Mouse (Mus musculus) kidney, embryonic 14.5 days (tissue): Measurements from ENCODE around the gene Pigo. TPM values are rescaled to one million over a fixed set of nuclear protein-coding genes. Genes with fewer than 3 reads are reported as not detected.

Experiments used
- ATAC-seq: fragments of 200-750 bp; cut with Nextera tagmentation; 2 replicates; pipeline ENCODE4 v1.8.0; 2017; ENCODE audit warnings: moderate number of reproducible peaks, mild to moderate bottlenecking, moderate TSS enrichment, moderate library complexity; ENCODE audit not compliant: low FRiP score, low TSS enrichment
- H3K27ac ChIP-seq: fragments of 300-500 bp; sonication (generic); 2 replicates; pipeline ENCODE4 v1.5.1; 2014; ENCODE audit warnings: low read depth, mild to moderate bottlenecking, low read length, moderate library complexity, mixed read lengths
- H3K27me3 ChIP-seq: fragments of 300-500 bp; sonication (generic); 2 replicates; pipeline ENCODE4 v1.6.1; 2014; ENCODE audit warnings: mild to moderate bottlenecking, low read length; ENCODE audit not compliant: control insufficient read depth, insufficient read depth
- H3K36me3 ChIP-seq: fragments of 300-500 bp; sonication (generic); 2 replicates; pipeline ENCODE4 v1.6.1; 2014; ENCODE audit warnings: low read length, mixed read lengths; ENCODE audit not compliant: control insufficient read depth, insufficient read depth
- H3K4me1 ChIP-seq: fragments of 300-500 bp; sonication (generic); 2 replicates; pipeline ENCODE4 v1.6.1; 2014; ENCODE audit warnings: low read length, mixed read lengths; ENCODE audit not compliant: control insufficient read depth, insufficient read depth
- H3K4me2 ChIP-seq: fragments of 300-500 bp; sonication (generic); replicated peaks from 2 replicates; pipeline ENCODE4 v1.6.1; 2014; ENCODE audit warnings: low read depth, mild to moderate bottlenecking, low read length
- H3K4me3 ChIP-seq: fragments of 300-500 bp; sonication (generic); 2 replicates; pipeline ENCODE4 v1.5.1; 2014; ENCODE audit warnings: mild to moderate bottlenecking, low read length
- H3K9ac ChIP-seq: fragments of 300-500 bp; sonication (generic); 2 replicates; pipeline ENCODE4 v1.6.1; 2014; ENCODE audit warnings: low read depth, mild to moderate bottlenecking, low read length, moderate library complexity
- H3K9me3 ChIP-seq: fragments of 300-500 bp; sonication (generic); 2 replicates; pipeline ENCODE4 v1.6.1; 2016; ENCODE audit warnings: low read length; ENCODE audit not compliant: control insufficient read depth
- WGBS: fragments of 180-500 bp; shearing (Covaris S2); extraction: QIAGEN DNeasy Blood & Tissue Kit; methylation state at CpG from one replicate; pipeline ENCODE4 v1.1.7; 2014; 5-methylcytosine and 5-hydroxymethylcytosine counted together
- polyA plus RNA-seq: library from polyadenylated mRNA; unstranded; fragments of >200 nt; fragmentation: Nextera tagmentation; extraction: Ambion mirVana; gene quantifications from 2 replicates; pipeline ENCODE4 v1.2.1, GENCODE M21; 2014

Pigo gene
- polyA plus RNA-seq, 1 experiment from 2014 or later: 21.0 TPM

DNA sequence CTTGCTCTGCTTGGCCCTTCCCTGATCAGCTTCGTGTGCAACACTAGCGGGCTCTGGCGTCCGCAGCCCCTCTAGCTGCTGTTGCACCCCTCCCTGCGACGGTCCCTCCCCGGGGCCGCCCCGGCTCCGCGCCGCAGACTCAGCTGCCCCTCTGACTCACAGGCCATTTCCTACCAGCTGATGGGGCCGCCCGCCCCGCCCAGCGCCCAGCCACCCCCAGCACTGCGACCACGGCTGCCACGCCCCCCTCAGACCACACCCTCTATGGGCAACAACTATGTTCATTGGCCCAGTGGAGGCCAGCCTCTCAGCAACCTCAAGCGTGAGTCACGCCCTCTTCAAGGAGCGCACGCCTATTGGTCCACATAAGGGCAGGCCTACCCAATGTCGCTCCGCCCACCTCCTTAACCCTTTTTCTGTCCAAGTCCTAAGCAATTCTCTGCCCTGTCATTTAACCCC is 14.5 kb upstream of the Pigo start:
- Histone ChIP-seq H3K9me3 (no peaks in the 10 kb centered on the region), H3K27ac (peak overlapping the region; percentile 55), H3K27me3 (no peaks in the 10 kb centered on the region), H3K36me3 (peaks cover 6% of the 10 kb centered on the region; the same call in 1 of the 2 replicates), H3K4me3 (peak overlapping the region; percentile 69), H3K9ac (peak overlapping the region; percentile 74), H3K4me2 (peak overlapping the region; percentile 80), H3K4me1 (peaks cover 22% of the 10 kb centered on the region)
- WGBS: 1% methylated on average over 23 of the region's 25 CpGs
- ATAC-seq: peak; percentile 97

DNA sequence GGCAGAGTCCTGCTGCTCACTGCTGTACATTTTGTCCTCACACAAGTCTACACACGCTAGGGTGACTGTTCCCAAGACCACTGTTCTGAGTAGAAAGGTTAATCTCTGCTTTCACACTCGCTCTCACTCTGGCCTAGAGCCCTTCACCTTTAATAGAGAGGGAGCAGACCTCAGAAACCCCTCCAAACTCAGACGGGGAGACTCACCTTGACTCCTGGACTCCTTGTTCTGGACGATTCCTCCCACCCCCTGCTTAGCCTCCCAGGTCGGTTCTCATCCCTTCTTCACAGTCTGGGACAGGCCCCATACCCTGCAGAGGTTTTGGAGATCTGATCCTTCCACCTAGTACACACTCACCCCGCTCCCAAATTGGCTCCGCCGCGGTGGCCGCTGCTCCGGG is 14.0 kb upstream of the Pigo start:
- H3K4me1 ChIP-seq: peaks cover 16% of the 10 kb centered on the region
- no peak for ATAC-seq
- H3K4me2 ChIP-seq: peak overlapping the region; percentile 80
- H3K27me3 ChIP-seq: no peaks in the 10 kb centered on the region
- H3K27ac ChIP-seq: peak overlapping the region; percentile 55
- peaks cover 7% of the 10 kb centered on the region; the same call in 1 of the 2 replicates for H3K36me3 ChIP-seq
- peak overlapping the region; percentile 74 for H3K9ac ChIP-seq
- 0% methylated on average over 11 of the region's 11 CpGs for WGBS
- no peaks in the 10 kb centered on the region for H3K9me3 ChIP-seq
- peak overlapping the region; percentile 69 for H3K4me3 ChIP-seq

DNA sequence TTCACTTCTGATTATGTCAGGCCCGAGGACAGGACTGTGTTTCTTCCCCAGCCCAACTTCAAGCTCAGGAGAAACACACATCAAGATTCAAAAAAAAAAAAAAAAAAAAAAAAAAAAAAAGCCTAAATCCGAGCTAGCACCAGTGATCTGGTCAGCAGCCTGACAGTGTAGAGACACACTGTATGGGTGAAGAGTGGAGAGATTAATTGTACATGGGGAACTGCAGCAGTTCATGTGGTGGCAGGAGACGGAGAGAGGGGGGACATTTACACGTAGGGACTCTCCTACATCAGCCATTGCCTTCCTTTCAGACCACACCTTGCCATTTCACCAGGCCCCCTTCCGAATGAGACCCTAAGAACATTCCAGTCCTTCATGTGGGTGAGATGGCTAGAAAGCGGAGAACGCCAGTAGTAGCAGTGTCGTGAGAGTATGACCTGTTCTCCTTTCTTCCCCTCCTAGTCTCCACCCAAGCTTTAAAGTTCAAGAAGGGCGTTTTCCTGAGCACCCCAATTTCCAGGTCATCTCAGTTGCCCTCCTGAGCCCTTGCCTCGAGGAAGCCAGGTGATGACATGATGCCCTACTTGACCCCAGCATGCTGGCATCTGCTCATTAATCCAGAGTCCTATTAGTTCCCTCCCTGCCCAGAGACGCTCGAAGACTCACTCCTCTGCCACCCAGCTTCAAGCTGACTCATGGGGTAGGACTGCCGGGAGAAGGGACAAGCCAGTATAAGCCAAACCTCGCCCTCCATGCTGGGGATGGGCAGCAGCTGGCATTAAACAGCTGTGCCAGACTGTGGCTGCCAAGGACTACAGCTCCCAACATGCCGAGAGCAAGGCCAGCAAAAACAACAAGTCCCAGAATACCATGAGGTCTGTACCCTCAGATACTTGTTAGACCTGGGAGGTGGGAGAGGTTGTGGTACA is 13.2 kb upstream of the Pigo start:
- peak overlapping the region; percentile 80 for H3K4me2 ChIP-seq
- H3K27ac ChIP-seq: peak overlapping the region; percentile 55; the same call in 1 of the 2 replicates
- peaks cover 9% of the 10 kb centered on the region; the same call in 1 of the 2 replicates for H3K4me1 ChIP-seq
- H3K27me3 ChIP-seq: no peaks in the 10 kb centered on the region
- 52% methylated on average over 15 of the region's 15 CpGs for WGBS
- H3K36me3 ChIP-seq: peaks cover 11% of the 10 kb centered on the region; the same call in 1 of the 2 replicates
- H3K9ac ChIP-seq: peak overlapping the region; percentile 74
- ATAC-seq: no peak
- no peaks in the 10 kb centered on the region for H3K9me3 ChIP-seq
- H3K4me3 ChIP-seq: peak overlapping the region; percentile 69

DNA sequence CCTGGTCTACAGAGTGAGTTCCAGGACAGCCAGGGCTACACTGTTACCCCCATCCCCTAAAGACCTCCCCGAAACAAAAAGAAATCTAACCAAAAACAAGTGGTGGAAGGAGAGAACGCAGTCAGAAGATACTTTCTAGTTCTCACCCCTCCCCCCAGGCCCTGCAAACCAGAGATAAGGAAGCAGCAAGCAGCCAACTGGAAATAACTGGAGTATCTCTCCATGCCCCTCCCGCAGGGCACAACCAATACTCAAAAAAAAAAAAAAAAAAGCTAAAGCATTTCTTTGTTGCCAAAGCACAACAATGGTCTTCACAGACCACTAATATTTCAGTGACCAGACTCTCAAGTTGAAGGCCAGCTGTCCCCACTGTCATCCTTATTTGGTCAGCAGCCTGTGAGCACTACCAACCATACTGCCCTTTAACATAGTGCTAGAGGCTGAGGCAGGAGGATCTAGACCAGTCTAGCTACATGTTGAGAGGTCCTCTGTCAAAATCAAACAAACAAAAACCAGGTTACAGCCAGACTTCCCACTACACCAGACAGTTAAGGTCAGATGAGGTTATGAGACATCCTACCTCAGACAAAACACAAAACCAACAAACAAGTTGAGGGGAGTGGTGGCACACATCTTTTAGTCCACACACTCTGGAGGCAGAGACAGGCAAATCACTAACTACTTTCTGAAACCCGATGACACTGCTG is 12.4 kb upstream of the Pigo start:
- Histone ChIP-seq H3K27me3 (no peaks in the 10 kb centered on the region), H3K9ac (no peak overlapping the region), H3K4me1 (0 out of 2 replicates have a peak, but pooled peaks cover 7% of the 10 kb centered on the region), H3K4me2 (no peak overlapping the region), H3K9me3 (no peaks in the 10 kb centered on the region), H3K4me3 (no peak overlapping the region; the same call in 1 of the 2 replicates), H3K36me3 (peaks cover 17% of the 10 kb centered on the region; the same call in 1 of the 2 replicates), H3K27ac (no peak overlapping the region)
- 69% methylated on average over 4 of the region's 4 CpGs for WGBS
- no peak for ATAC-seq

DNA sequence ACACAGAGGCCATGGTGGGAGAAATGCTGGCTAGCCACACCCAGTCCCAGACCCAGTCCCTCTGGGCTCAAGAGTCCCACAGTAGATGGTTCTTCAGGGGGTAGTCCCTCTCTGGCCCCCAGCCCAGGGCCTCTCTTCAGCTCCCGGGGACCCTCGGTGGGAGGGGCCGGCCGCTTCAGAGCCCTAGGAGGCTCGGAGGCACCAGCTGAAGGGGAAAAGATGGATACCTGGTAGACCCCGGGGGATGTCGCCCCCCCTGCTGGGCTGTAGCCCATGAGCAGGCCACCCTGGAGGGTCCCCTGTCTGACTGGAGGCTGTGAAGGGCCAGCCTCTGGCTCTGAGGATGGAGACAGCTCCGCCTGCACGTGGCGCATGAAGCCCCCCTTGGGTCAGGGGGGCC is 10.7 kb upstream of the Pigo start:
- Histone ChIP-seq H3K4me3 (no peak overlapping the region), H3K9me3 (no peaks in the 10 kb centered on the region), H3K27ac (no peak overlapping the region), H3K9ac (no peak overlapping the region), H3K4me1 (0 out of 2 replicates have a peak, but pooled peaks cover 9% of the 10 kb centered on the region), H3K4me2 (no peak overlapping the region), H3K36me3 (peaks cover 17% of the 10 kb centered on the region; the same call in 1 of the 2 replicates), H3K27me3 (no peaks in the 10 kb centered on the region)
- 86% methylated on average over 10 of the region's 10 CpGs for WGBS
- ATAC-seq: no peak

DNA sequence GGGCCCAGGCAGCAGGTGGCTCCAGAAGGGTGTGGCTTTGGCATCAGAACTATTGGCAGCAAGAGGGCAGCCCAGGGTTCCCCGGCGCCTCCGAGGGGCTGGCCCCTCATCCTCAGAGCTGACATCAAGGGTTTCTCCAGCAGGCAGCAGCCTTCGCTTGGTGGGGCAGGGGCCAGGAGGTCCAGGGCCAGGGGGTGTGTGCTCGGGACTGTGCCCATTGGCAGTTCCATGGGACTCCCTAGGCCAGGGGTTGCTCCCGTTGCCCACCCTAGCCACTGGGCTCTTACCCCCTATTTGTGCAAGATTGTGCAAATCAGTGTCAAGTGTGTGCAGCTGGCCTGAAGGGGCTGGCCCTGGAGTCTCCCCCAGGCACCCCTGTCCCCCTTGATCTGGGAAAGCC is 10.2 kb upstream of the Pigo start:
- no peak for ATAC-seq
- Histone ChIP-seq H3K27me3 (no peaks in the 10 kb centered on the region), H3K4me1 (0 out of 2 replicates have a peak, but pooled peaks cover 9% of the 10 kb centered on the region), H3K36me3 (peaks cover 17% of the 10 kb centered on the region; the same call in 1 of the 2 replicates), H3K4me2 (no peak overlapping the region), H3K9ac (no peak overlapping the region), H3K9me3 (no peaks in the 10 kb centered on the region), H3K27ac (no peak overlapping the region), H3K4me3 (no peak overlapping the region)
- 88% methylated on average over 6 of the region's 6 CpGs for WGBS

DNA sequence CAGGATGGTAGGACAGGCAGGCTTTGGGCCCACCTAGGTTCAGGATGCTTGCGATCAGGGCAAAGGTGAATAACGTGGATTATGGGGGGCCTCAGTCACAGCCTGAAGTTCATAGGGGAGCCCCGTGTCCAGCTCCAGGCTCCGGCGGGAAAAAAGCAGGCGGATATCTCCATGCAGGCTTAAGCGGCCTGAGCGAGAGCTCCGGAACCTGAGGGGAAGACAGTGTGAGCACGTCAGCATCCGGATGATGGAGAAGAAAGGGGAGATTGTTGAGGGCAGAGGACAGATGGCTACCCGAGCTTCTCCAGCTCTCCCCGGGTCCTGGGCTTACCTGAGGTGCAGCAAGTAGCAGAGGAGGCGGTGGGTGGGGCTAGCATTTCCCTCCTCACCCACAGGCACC is 7.9 kb upstream of the Pigo start:
- Histone ChIP-seq H3K36me3 (peaks cover 34% of the 10 kb centered on the region), H3K27me3 (no peaks in the 10 kb centered on the region), H3K4me1 (peaks cover 11% of the 10 kb centered on the region), H3K9me3 (no peaks in the 10 kb centered on the region), H3K4me3 (no peak overlapping the region), H3K9ac (no peak overlapping the region), H3K4me2 (no peak overlapping the region), H3K27ac (no peak overlapping the region)
- WGBS: 86% methylated on average over 14 of the region's 14 CpGs
- no peak for ATAC-seq

DNA sequence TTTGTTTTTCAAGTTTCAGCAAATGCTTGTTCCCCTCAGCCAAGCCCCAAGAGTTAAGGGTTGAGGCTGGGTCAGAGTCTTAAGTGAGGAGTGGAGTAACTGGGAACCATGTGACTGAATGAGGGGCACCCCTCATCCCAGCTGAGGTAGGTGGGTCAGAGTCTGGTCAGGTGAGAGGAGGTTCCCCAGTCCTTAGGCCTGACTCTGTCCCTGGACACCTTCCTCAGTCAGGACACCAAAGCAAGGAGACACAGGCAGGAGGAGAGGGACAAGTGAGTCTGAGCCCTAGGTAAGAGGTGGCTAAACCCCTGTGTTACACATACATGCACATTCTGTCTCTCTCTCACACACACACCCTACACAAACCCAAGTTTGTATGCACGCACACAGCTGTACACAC is 6.9 kb upstream of the Pigo start:
- no peak overlapping the region for H3K27ac ChIP-seq
- ATAC-seq: no peak
- no peak overlapping the region for H3K4me2 ChIP-seq
- H3K9me3 ChIP-seq: no peaks in the 10 kb centered on the region
- H3K4me1 ChIP-seq: peaks cover 11% of the 10 kb centered on the region
- peaks cover 44% of the 10 kb centered on the region for H3K36me3 ChIP-seq
- no peaks in the 10 kb centered on the region for H3K27me3 ChIP-seq
- no peak overlapping the region for H3K4me3 ChIP-seq
- H3K9ac ChIP-seq: no peak overlapping the region
- WGBS: 93% methylated on average over 1 of the region's 1 CpGs
